Mouse (Mus musculus) hindbrain, embryonic 13.5 days (tissue): ENCODE data around the gene Bcar1. TPM values are rescaled to one million over a fixed set of nuclear protein-coding genes. Genes with fewer than 3 reads are reported as not detected.
A peak's percentile ranks its signal among the peaks of the same experiment; 100 is the strongest.

Source experiments
- ATAC-seq: fragments of 200-750 bp; cut with Nextera tagmentation; 2 replicates; pipeline ENCODE4 v1.8.0; 2017; ENCODE audit warnings: moderate TSS enrichment; ENCODE audit not compliant: low FRiP score
- H3K27ac ChIP-seq: fragments of 300-500 bp; sonication (generic); 2 replicates; pipeline ENCODE4 v1.5.1; 2015; ENCODE audit warnings: inconsistent platforms, mild to moderate bottlenecking, moderate library complexity
- H3K27me3 ChIP-seq: fragments of 300-500 bp; sonication (generic); 2 replicates; pipeline ENCODE4 v1.6.1; 2015; ENCODE audit warnings: mild to moderate bottlenecking, inconsistent platforms
- H3K36me3 ChIP-seq: fragments of 300-500 bp; sonication (generic); 2 replicates; pipeline ENCODE4 v1.6.1; 2015; ENCODE audit warnings: mild to moderate bottlenecking, inconsistent platforms
- H3K4me1 ChIP-seq: fragments of 300-500 bp; sonication (generic); replicated peaks from 2 replicates; pipeline ENCODE4 v1.6.1; 2015; ENCODE audit warnings: inconsistent platforms
- H3K4me2 ChIP-seq: fragments of 300-500 bp; sonication (generic); 2 replicates; pipeline ENCODE4 v1.6.1; 2015; ENCODE audit warnings: inconsistent platforms, mild to moderate bottlenecking, moderate library complexity
- H3K4me3 ChIP-seq: fragments of 300-500 bp; sonication (generic); 2 replicates; pipeline ENCODE4 v1.5.1; 2015; ENCODE audit warnings: mild to moderate bottlenecking, inconsistent platforms
- H3K9ac ChIP-seq: fragments of 300-500 bp; sonication (generic); 2 replicates; pipeline ENCODE4 v1.6.1; 2015; ENCODE audit warnings: mild to moderate bottlenecking, inconsistent platforms
- H3K9me3 ChIP-seq: fragments of 300-500 bp; sonication (generic); 2 replicates; pipeline ENCODE4 v1.6.1; 2016; ENCODE audit warnings: inconsistent platforms
- WGBS: fragments of 180-500 bp; shearing (Covaris S2); methylation state at CpG from one replicate; pipeline ENCODE4 v1.1.7; 2015; 5-methylcytosine and 5-hydroxymethylcytosine counted together
- polyA plus RNA-seq: library from polyadenylated mRNA; unstranded; fragments of >200 nt; fragmentation: Nextera tagmentation; extraction: Ambion mirVana; gene quantifications from 2 replicates; pipeline ENCODE4 v1.2.1, GENCODE M21; 2015

The Bcar1 gene
- polyA plus RNA-seq, 1 experiment from 2014 or later, result 55.4 TPM

DNA sequence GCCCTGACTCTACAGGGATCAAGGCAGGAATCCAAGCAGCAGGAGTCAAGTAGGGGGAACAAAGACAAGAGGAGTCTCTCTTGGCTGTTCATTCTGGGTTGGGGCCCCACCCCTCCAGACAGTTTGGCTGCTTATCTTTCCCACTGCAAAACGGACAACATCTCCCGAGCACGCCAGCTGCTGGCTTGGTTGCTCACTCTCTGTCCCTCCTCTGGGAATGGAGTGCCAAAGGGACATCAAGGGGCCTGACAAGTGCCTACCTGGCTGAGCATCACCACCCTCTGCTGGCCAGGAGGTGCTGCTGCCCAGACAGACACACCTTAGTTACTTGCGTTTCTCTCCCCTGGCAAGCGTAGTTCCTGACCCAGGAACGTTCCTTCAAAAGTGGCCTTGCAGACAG lies 25.7 kb downstream of the Bcar1 start:
- no peak for ATAC-seq
- Histone ChIP-seq H3K4me3 (no peak overlapping the region), H3K4me1 (peaks cover 65% of the 10 kb centered on the region), H3K27me3 (no peaks in the 10 kb centered on the region), H3K27ac (peak overlapping the region; percentile 99), H3K4me2 (peak overlapping the region; percentile 31; the same call in 1 of the 2 replicates), H3K9me3 (no peaks in the 10 kb centered on the region), H3K36me3 (peaks cover 56% of the 10 kb centered on the region), H3K9ac (peak overlapping the region; percentile 70)
- WGBS, result 39% methylated on average over 6 of the region's 6 CpGs

DNA sequence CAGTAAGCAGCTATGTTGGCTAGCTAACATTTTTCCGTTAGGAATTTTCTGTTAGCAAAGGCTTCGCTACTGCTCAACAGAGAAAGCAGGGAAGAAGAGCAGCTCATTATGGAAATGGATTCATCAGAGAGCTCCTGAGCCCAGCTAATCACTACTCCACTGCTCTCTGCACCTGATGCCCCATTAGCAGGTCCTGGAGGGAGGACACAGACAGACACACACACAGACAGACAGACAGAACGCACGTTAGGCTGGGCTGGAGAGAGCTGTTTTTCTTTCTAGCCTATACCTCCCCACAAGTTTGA lies 26.2 kb downstream of the Bcar1 start:
- H3K27me3 ChIP-seq, result no peaks in the 10 kb centered on the region
- H3K4me3 ChIP-seq, result no peak overlapping the region
- no peak; the same call in 1 of the 2 replicates for ATAC-seq
- H3K36me3 ChIP-seq, result peaks cover 60% of the 10 kb centered on the region
- no peaks in the 10 kb centered on the region for H3K9me3 ChIP-seq
- WGBS, result 27% methylated on average over 4 of the region's 4 CpGs
- H3K4me2 ChIP-seq, result peak overlapping the region; percentile 31; the same call in 1 of the 2 replicates
- H3K27ac ChIP-seq, result peak overlapping the region; percentile 99
- H3K9ac ChIP-seq, result peak overlapping the region; percentile 70
- H3K4me1 ChIP-seq, result peaks cover 65% of the 10 kb centered on the region

DNA sequence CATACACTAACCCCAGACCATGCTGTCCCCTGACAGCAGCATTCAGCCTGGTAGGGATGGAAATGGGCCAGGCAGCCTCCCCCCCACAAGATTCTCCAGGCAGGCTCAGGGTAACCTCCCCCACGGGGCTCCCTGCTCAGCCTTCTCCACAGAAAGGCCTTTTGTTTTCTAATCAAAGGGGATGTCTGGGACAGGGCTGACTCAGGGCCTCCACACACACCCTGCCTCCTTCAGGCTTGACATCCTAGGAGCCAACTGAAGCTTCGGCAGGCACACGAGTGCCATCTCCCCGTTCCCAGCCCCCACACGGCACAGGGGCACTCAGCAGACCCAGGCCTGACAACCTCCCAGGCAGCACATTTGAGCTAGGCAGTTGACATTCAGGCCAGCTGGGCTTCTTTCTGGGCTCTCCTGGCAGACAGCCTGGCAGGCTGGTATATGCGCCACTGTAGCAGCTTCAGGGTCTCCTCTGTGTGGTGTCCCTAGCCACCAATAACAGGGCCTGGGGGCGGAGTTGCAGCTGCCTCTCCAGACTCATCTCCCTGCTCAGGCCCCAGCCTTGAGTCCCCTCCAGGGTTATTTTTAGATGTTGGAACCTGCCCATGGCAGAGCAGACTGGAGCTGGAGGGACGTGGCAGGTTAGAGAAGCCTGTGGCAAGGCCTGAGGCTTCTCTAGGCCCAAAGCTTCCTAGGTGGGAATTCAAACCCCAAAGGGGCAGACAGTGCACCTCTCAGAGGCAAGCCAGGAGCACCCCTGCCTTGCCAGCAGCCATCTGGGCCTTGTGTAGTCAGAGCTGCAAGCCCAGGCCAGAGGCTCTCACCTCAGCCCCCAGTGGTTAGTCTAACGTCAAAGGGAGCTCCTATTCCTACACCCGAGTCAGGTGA lies 26.8 kb downstream of the Bcar1 start:
- H3K4me2 ChIP-seq, result peak overlapping the region; percentile 31
- peak; percentile 87 for ATAC-seq
- peaks cover 66% of the 10 kb centered on the region for H3K36me3 ChIP-seq
- no peaks in the 10 kb centered on the region for H3K9me3 ChIP-seq
- peaks cover 65% of the 10 kb centered on the region for H3K4me1 ChIP-seq
- H3K9ac ChIP-seq, result peak overlapping the region; percentile 70
- 16% methylated on average over 10 of the region's 10 CpGs for WGBS
- H3K4me3 ChIP-seq, result no peak overlapping the region
- H3K27me3 ChIP-seq, result no peaks in the 10 kb centered on the region
- peak overlapping the region; percentile 99 for H3K27ac ChIP-seq

DNA sequence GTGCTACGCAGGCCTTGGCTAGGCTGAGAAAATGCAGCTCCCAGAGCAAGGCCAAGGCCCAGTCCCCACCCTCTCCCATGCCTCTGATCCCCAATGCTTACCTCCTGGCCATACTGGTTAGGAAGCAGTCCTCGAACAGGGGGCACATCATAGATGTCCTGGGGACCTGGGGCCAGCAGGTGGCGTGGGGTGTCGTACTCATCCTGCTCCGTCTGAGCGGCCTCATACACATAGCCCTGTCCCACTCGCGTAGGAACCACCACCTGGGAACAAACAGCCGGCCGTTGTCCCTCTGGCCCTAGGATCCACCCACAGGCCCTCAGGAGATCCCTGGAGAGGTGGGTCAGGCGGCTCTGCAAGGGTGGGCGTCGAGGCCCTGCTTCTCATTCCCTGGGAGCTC lies 28.1 kb downstream of the Bcar1 start:
- Histone ChIP-seq H3K36me3 (peaks cover 72% of the 10 kb centered on the region), H3K27ac (peak overlapping the region; percentile 99)
- WGBS, result 75% methylated on average over 13 of the region's 13 CpGs

DNA sequence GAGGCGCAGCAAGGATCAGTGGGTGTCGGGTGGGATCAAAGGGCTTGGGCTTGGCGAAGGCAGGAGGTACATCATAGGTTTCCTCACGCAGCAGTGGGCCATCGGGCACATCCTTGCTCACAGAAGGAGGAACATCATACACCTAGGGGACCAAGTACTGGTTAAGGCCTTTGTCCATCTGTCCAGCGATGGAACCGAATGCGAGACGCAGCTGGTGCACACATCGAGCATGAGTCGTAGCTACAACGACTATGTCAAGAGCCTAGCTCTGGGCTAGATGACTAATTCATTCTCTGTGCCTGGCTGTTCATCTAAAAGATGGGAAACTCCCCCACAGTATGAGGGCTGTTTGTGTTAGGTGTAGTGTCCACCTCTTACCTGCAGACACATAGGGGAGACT lies 29.3 kb downstream of the Bcar1 start:
- H3K27me3 ChIP-seq, result no peaks in the 10 kb centered on the region
- H3K4me1 ChIP-seq, result peaks cover 48% of the 10 kb centered on the region
- ATAC-seq, result no peak
- H3K9me3 ChIP-seq, result no peaks in the 10 kb centered on the region
- H3K36me3 ChIP-seq, result peaks cover 73% of the 10 kb centered on the region
- H3K4me3 ChIP-seq, result no peak overlapping the region
- no peak overlapping the region for H3K4me2 ChIP-seq
- WGBS, result 95% methylated on average over 12 of the region's 12 CpGs
- 0 out of 2 replicates have a peak overlapping the region, but pooled peaks have one; percentile 2 for H3K27ac ChIP-seq
- no peak overlapping the region for H3K9ac ChIP-seq

More for the DNA sequence above, 28.1 kb downstream of the Bcar1 start:
- peaks cover 60% of the 10 kb centered on the region for H3K4me1 ChIP-seq
- no peaks in the 10 kb centered on the region for H3K27me3 ChIP-seq
- ATAC-seq, result no peak
- no peaks in the 10 kb centered on the region for H3K9me3 ChIP-seq
- H3K4me3 ChIP-seq, result no peak overlapping the region
- H3K9ac ChIP-seq, result peak overlapping the region; percentile 60; the same call in 1 of the 2 replicates
- no peak overlapping the region for H3K4me2 ChIP-seq

DNA sequence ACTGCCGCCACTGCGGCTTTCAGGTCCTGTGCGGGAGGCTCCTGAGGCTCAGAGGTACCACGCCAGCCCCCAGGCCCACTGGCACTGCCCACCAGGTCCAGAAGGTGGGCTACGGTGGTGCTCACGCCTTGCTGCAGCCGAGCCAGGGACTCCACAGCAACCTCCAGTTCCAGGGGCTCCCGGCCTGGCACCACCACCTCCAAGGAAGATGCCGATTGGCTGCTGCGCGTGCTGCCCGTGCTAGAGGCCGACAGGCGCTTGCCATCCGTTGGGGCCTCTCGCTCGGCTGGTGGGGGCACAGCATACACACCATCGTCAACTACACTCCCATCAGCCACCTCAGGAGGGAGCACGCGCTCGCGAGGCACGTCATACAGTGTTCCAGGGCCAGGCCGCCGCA lies 29.8 kb downstream of the Bcar1 start:
- WGBS, result 94% methylated on average over 25 of the region's 25 CpGs

DNA sequence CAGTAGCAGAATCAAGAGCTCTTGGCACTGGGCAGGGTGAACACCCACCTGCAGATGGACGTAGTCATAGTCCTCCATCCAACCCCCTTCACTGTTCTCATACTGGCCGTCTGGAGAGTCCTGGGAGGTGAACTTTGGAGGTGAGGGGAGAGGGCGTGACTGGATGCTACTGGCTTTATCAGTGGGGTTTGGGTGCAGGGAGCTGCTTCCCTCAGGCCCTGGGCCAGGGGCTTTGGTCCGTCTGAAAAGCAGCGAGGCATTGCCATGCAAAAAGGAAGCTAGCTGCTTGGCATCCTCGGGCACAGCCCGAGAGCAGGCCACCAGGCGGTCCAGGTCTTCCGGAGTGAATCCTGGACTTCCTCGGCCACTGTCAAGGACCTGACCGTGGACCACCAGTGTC lies 30.3 kb downstream of the Bcar1 start:
- no peaks in the 10 kb centered on the region for H3K27me3 ChIP-seq
- no peaks in the 10 kb centered on the region for H3K9me3 ChIP-seq
- WGBS, result 90% methylated on average over 11 of the region's 11 CpGs
- H3K27ac ChIP-seq, result no peak overlapping the region
- H3K4me2 ChIP-seq, result no peak overlapping the region
- H3K36me3 ChIP-seq, result peaks cover 77% of the 10 kb centered on the region
- H3K4me1 ChIP-seq, result peaks cover 40% of the 10 kb centered on the region
- H3K9ac ChIP-seq, result no peak overlapping the region
- no peak overlapping the region for H3K4me3 ChIP-seq
- ATAC-seq, result no peak

More for the DNA sequence above, 29.8 kb downstream of the Bcar1 start:
- no peak for ATAC-seq
- Histone ChIP-seq H3K27ac (no peak overlapping the region), H3K27me3 (no peaks in the 10 kb centered on the region), H3K9me3 (no peaks in the 10 kb centered on the region), H3K4me3 (no peak overlapping the region), H3K9ac (no peak overlapping the region), H3K36me3 (peaks cover 74% of the 10 kb centered on the region), H3K4me2 (no peak overlapping the region), H3K4me1 (peaks cover 44% of the 10 kb centered on the region)

DNA sequence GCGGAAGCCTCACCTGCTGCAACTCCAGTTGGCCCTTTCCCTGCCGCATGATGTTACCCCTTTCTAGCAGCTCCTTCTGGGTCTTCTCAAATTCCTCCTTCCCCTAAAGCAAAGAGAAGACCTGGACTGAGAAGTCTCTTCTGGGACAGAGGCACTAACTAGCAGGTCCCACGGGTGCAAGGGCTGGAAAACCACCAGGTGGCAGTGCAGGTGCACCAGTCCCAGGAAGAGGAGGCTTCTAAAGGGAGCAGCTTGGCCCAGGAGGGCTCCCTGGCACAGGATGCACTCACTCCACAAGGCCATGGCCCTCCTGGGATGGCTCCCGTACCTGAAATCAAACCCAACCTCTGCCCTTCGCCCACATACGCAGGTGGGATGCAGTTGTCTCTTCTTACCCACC lies 31.0 kb downstream of the Bcar1 start:
- no peak overlapping the region for H3K4me3 ChIP-seq
- H3K27me3 ChIP-seq, result no peaks in the 10 kb centered on the region
- H3K4me1 ChIP-seq, result peaks cover 33% of the 10 kb centered on the region
- no peak overlapping the region for H3K27ac ChIP-seq
- no peak overlapping the region for H3K9ac ChIP-seq
- ATAC-seq, result no peak
- H3K9me3 ChIP-seq, result no peaks in the 10 kb centered on the region
- peaks cover 74% of the 10 kb centered on the region for H3K36me3 ChIP-seq
- 82% methylated on average over 6 of the region's 6 CpGs for WGBS
- no peak overlapping the region for H3K4me2 ChIP-seq

DNA sequence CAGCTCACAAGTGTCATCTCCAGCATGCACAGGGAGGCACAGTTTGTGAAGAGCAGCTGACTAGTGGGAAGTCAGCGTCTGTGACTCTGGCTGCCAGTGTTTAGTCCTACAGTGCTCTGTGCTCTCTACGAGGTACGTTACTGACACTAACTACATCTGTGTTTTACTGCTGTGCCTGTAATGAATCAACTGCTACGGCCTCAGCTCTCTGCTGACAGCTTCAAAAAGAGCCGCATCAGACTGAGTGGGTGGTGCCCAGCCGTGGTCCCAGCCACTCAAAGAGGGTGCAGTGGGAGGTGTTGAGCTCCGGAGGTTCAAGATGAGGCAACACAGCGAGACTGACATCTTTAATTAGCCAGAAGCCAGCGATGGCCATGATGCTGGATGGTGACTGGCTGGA lies 31.5 kb downstream of the Bcar1 start:
- Histone ChIP-seq H3K36me3 (peaks cover 77% of the 10 kb centered on the region), H3K4me1 (peaks cover 28% of the 10 kb centered on the region), H3K9ac (no peak overlapping the region), H3K27ac (no peak overlapping the region), H3K4me3 (no peak overlapping the region), H3K27me3 (no peaks in the 10 kb centered on the region), H3K9me3 (no peaks in the 10 kb centered on the region), H3K4me2 (no peak overlapping the region)
- ATAC-seq, result no peak
- WGBS, result 74% methylated on average over 9 of the region's 9 CpGs

DNA sequence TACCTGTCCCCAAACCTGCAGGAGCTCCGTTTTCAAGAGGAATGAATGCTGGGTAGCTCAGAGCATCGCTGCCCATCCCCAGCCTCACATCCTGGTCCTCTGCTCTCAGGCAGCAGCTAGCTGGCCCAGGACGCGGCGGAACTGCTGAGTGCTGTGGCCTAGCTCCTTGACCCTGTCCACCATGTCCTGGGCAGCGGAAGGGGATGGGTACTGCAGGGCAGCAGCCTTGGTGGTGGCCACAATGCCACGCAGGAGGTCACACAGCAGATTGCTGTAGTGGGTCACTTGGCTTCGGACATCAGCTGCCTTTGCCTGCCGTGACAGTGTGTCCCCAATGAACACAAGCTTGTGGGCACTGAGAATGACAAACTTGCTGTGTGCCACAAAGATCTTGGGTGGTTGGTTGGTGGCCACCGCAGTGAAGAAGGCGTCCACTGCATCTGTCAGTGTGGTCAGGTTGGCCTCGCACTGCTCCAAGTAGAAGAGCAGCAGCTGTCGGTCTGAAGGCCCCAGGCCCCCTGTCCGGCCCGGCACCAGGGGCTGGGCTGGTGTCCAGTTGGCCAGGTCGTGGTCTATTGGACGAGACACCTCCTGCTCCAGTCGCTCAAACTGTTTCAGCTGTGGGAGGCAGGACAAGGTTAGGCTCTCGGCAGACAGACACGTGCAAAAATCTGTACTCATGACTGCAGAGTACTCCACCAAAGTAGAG lies 32.7 kb downstream of the Bcar1 start:
- Histone ChIP-seq H3K4me2 (no peak overlapping the region), H3K27ac (no peak overlapping the region), H3K4me1 (peaks cover 16% of the 10 kb centered on the region), H3K27me3 (no peaks in the 10 kb centered on the region), H3K36me3 (peaks cover 77% of the 10 kb centered on the region), H3K9ac (no peak overlapping the region), H3K4me3 (no peak overlapping the region), H3K9me3 (no peaks in the 10 kb centered on the region)
- 95% methylated on average over 20 of the region's 20 CpGs for WGBS
- no peak for ATAC-seq

DNA sequence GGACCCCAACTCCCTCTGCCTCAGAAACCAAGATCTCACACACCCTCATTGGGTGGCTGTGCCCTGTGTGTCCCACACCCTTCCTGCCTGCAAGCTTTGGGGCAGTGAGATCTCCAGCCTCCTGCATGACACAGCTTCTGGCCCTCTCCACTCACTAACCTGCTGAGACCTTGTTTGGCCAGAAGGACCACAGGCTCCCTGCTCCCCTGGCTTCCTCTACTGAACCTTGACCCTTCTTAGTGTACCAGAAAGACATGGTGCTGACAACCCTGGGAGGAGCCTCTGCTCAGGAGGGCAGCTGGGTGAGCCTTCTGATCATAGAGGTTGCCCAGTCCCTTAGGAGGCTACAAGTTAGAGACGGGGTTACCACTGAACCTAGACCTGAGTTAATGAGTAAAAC lies 34.4 kb downstream of the Bcar1 start:
- ATAC-seq, result no peak
- peaks cover 61% of the 10 kb centered on the region for H3K36me3 ChIP-seq
- H3K27me3 ChIP-seq, result no peaks in the 10 kb centered on the region
- H3K27ac ChIP-seq, result no peak overlapping the region
- 87% methylated on average over 1 of the region's 1 CpGs for WGBS
- no peak overlapping the region for H3K9ac ChIP-seq
- no peak overlapping the region for H3K4me2 ChIP-seq
- H3K4me3 ChIP-seq, result no peak overlapping the region
- H3K4me1 ChIP-seq, result no peaks in the 10 kb centered on the region
- no peaks in the 10 kb centered on the region for H3K9me3 ChIP-seq

DNA sequence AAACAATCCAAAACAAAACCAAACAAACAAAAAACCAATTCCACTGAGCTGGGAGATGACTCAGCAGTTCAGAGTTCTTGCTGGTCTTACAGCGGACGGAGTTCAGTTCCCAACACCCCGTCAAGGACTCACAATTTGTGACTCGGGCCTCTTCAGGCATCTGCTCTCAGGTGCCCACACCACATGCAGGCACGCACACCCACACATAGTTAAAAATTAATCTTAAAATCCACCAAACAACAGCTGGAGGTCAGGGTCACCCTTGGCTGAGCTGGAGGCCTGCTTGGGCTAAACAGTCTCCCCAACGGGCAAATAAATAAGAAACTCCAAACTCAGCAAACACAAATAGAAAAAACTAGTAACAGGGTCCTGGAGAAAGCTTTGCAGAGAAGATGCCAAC lies 35.3 kb downstream of the Bcar1 start:
- Histone ChIP-seq H3K4me3 (no peak overlapping the region), H3K27me3 (no peaks in the 10 kb centered on the region), H3K9me3 (no peaks in the 10 kb centered on the region), H3K36me3 (peaks cover 51% of the 10 kb centered on the region), H3K4me1 (no peaks in the 10 kb centered on the region), H3K9ac (no peak overlapping the region), H3K4me2 (no peak overlapping the region), H3K27ac (no peak overlapping the region)
- WGBS, result 87% methylated on average over 6 of the region's 6 CpGs
- no peak for ATAC-seq
